Mouse (Mus musculus) ovary, adult 18-20 months (tissue): Measurements from ENCODE around the gene Lrrc42.

Source experiments
- DNase-seq: peaks from one replicate; pipeline ENCODE4 v3.0.0; 2022; ENCODE audit warnings: low spot score, mixed read lengths

Lrrc42 gene

GRCm38 (mm10) chr4:107248061-107248460 is 5.3 kb downstream of the Lrrc42 start:
- DNase-seq: no peak

GRCm38 (mm10) chr4:107247110-107247509 is 6.2 kb downstream of the Lrrc42 start:
- DNase-seq: no peak

- no peak for DNase-seq
These were observed 7.3 kb downstream of the Lrrc42 start for GRCm38 (mm10) chr4:107246040-107246439.

GRCm38 (mm10) chr4:107245368-107245767 is 8.0 kb downstream of the Lrrc42 start:
- no peak for DNase-seq

- no peak for DNase-seq
These were observed 9.7 kb downstream of the Lrrc42 start for GRCm38 (mm10) chr4:107243365-107244333.

GRCm38 (mm10) chr4:107240196-107240595 is 13.1 kb downstream of the Lrrc42 start:
- no peak for DNase-seq

GRCm38 (mm10) chr4:107238253-107238652 is 15.1 kb downstream of the Lrrc42 start:
- DNase-seq: no peak

GRCm38 (mm10) chr4:107232219-107232618 is 21.1 kb downstream of the Lrrc42 start:
- no peak for DNase-seq

- no peak for DNase-seq
These were observed 27.0 kb downstream of the Lrrc42 start for GRCm38 (mm10) chr4:107226313-107226712.

GRCm38 (mm10) chr4:107223225-107224204 is 29.8 kb downstream of the Lrrc42 start:
- DNase-seq: peak; percentile 18

GRCm38 (mm10) chr4:107221524-107221923 is 31.8 kb downstream of the Lrrc42 start:
- no peak for DNase-seq

- DNase-seq: peak; percentile 59
These were observed 35.8 kb downstream of the Lrrc42 start for GRCm38 (mm10) chr4:107217574-107217973.

- no peak for DNase-seq
These were observed 39.9 kb downstream of the Lrrc42 start for GRCm38 (mm10) chr4:107213279-107214011.

GRCm38 (mm10) chr4:107211936-107212335 is 41.4 kb downstream of the Lrrc42 start:
- no peak for DNase-seq

- DNase-seq: no peak
These were observed 41.9 kb downstream of the Lrrc42 start for GRCm38 (mm10) chr4:107211465-107211864.

- no peak for DNase-seq
These were observed 42.7 kb downstream of the Lrrc42 start for GRCm38 (mm10) chr4:107210483-107211097.

GRCm38 (mm10) chr4:107208880-107209279 is 44.5 kb downstream of the Lrrc42 start, which contains the start of gene Ldlrad1:
Gene Ldlrad1 (plus strand): TSS chr4:107209180.
- DNase-seq: no peak

GRCm38 (mm10) chr4:107207016-107207415 is 46.3 kb downstream of the Lrrc42 start:
- no peak for DNase-seq

GRCm38 (mm10) chr4:107203001-107203400 is 50.3 kb downstream of the Lrrc42 start:
- DNase-seq: no peak

- DNase-seq: no peak
These were observed 51.6 kb downstream of the Lrrc42 start for GRCm38 (mm10) chr4:107201779-107202178.

GRCm38 (mm10) chr4:107198072-107198471 is 55.3 kb downstream of the Lrrc42 start:
- no peak for DNase-seq
